Mouse (Mus musculus) CH12.LX (cell line): ENCODE measurements around the gene Ago4. TPM values are rescaled to one million over a fixed set of nuclear protein-coding genes. Genes with fewer than 3 reads are reported as not detected.
A peak's percentile ranks its signal among the peaks of the same experiment; 100 is the strongest.

Source experiments
- DNase-seq: peaks from one replicate; pipeline ENCODE4 v3.0.0-alpha.2; 2013; ENCODE audit errors: extremely low read depth
- H3K27ac ChIP-seq: 2 replicates; pipeline ENCODE4 v1.5.1; 2012; ENCODE audit warnings: low read depth, mild to moderate bottlenecking, control low read depth, moderate library complexity; ENCODE audit not compliant: insufficient read depth
- H3K27me3 ChIP-seq: replicated peaks from 2 replicates; pipeline ENCODE3; 2012; ENCODE audit warnings: inconsistent platforms
- H3K36me3 ChIP-seq, 2 experiments: replicated peaks in 1 of 2; 2 replicates each; pipeline versions ENCODE3 to v1.6.1; 2012; ENCODE audit warnings: inconsistent platforms in 1 of 2, low read length in 1 of 2, mild to moderate bottlenecking in 1 of 2, mixed read lengths in 1 of 2, moderate library complexity in 1 of 2; ENCODE audit not compliant: control insufficient read depth in 1 of 2, insufficient read depth in 1 of 2
- H3K4me1 ChIP-seq, 2 experiments: 2 replicates each; pipeline ENCODE4 v1.6.1; 2012; ENCODE audit warnings: inconsistent platforms in 1 of 2, moderate library complexity in 1 of 2; ENCODE audit not compliant: insufficient read depth in 2 of 2, control insufficient read depth in 1 of 2
- H3K4me2 ChIP-seq: 2 replicates; pipeline ENCODE4 v1.6.1; 2012; ENCODE audit warnings: low read depth, mild to moderate bottlenecking, control low read depth; ENCODE audit not compliant: poor library complexity, insufficient read depth, severe bottlenecking
- H3K4me3 ChIP-seq, 3 experiments: fragments of 150-350 bp in 1 of 3; sonication (generic) in 1 of 3; replicated peaks in 1 of 3; 2 replicates each; pipeline versions ENCODE3 to v1.5.1; 2011 to 2012; ENCODE audit warnings: low read depth in 2 of 3, low read length in 2 of 3, mild to moderate bottlenecking in 2 of 3, moderate library complexity in 2 of 3, control low read depth in 1 of 3, improper control_type of control experiment in 1 of 3, inconsistent platforms in 1 of 3, mixed read lengths in 1 of 3; ENCODE audit not compliant: poor library complexity in 1 of 3
- H3K79me2 ChIP-seq: replicated peaks from 2 replicates; pipeline ENCODE4 v1.6.1; 2012; ENCODE audit warnings: mild to moderate bottlenecking, moderate library complexity; ENCODE audit not compliant: control insufficient read depth, poor library complexity, insufficient read depth, severe bottlenecking; ENCODE audit errors: extremely low read depth
- H3K9ac ChIP-seq: 2 replicates; pipeline ENCODE4 v1.6.1; 2012; ENCODE audit warnings: low read depth, mild to moderate bottlenecking, control low read depth, moderate library complexity; ENCODE audit not compliant: insufficient read depth
- H3K9me3 ChIP-seq: replicated peaks from 2 replicates; pipeline ENCODE3; 2012; ENCODE audit warnings: low read length, inconsistent platforms, mixed read lengths
- CHD1 ChIP-seq: IDR thresholded peaks from 2 replicates; pipeline ENCODE4 v1.6.1; 2012; ENCODE audit warnings: low read depth, low read length, improper control_type of control experiment, inconsistent platforms
- CTCF ChIP-seq, 2 experiments: IDR thresholded peaks in 1 of 2; conservative IDR thresholded peaks in 1 of 2; 2 replicates each; pipeline ENCODE4 v1.5.1; 2011 to 2012; ENCODE audit warnings: low read depth in 2 of 2, low read length in 2 of 2, improper control_type of control experiment in 1 of 2, inconsistent platforms in 1 of 2, mild to moderate bottlenecking in 1 of 2, moderate library complexity in 1 of 2
- E2F4 ChIP-seq: IDR thresholded peaks from 2 replicates; pipeline ENCODE4 v1.6.1; 2011; ENCODE audit warnings: low read depth, low read length, improper control_type of control experiment; ENCODE audit not compliant: insufficient replicate concordance
- ELF1 ChIP-seq: IDR thresholded peaks from 2 replicates; pipeline ENCODE4 v1.6.1; 2014; ENCODE audit warnings: low read depth, mild to moderate bottlenecking, inconsistent platforms, low read length, improper control_type of control experiment
- ETS1 ChIP-seq: conservative IDR thresholded peaks from 2 replicates; pipeline ENCODE4 v1.6.1; 2012; ENCODE audit warnings: low read depth, mild to moderate bottlenecking, inconsistent platforms, low read length, improper control_type of control experiment, moderate library complexity
- IRF4 ChIP-seq: IDR thresholded peaks from 2 replicates; pipeline ENCODE4 v1.6.1; 2014; ENCODE audit warnings: low read depth, mild to moderate bottlenecking, inconsistent platforms, low read length, improper control_type of control experiment
- JUN ChIP-seq: IDR thresholded peaks from 2 replicates; pipeline ENCODE4 v1.6.1; 2011; ENCODE audit warnings: low read depth, mild to moderate bottlenecking, low read length, improper control_type of control experiment, moderate library complexity; ENCODE audit not compliant: insufficient read depth
- KAT2A ChIP-seq: IDR thresholded peaks from 2 replicates; pipeline ENCODE4 v1.6.1; 2012; ENCODE audit warnings: low read length, improper control_type of control experiment, inconsistent platforms; ENCODE audit not compliant: insufficient replicate concordance
- MAZ ChIP-seq: IDR thresholded peaks from 2 replicates; pipeline ENCODE4 v1.6.1; 2012; ENCODE audit warnings: low read depth, mild to moderate bottlenecking, inconsistent platforms, low read length, improper control_type of control experiment, moderate library complexity
- MEF2A ChIP-seq: IDR thresholded peaks from 2 replicates; pipeline ENCODE4 v1.6.1; 2014; ENCODE audit warnings: low read depth, mild to moderate bottlenecking, inconsistent platforms, low read length, improper control_type of control experiment, borderline replicate concordance
- MXI1 ChIP-seq: IDR thresholded peaks from 2 replicates; pipeline ENCODE4 v1.6.1; 2011; ENCODE audit warnings: mild to moderate bottlenecking, low read depth, low read length, improper control_type of control experiment
- NELFE ChIP-seq: IDR thresholded peaks from 2 replicates; pipeline ENCODE4 v1.6.1; 2011; ENCODE audit warnings: low read depth, low read length, improper control_type of control experiment
- PAX5 ChIP-seq: IDR thresholded peaks from 2 replicates; pipeline ENCODE4 v1.6.1; 2012; ENCODE audit warnings: low read length, inconsistent platforms, mixed read lengths
- POLR2A ChIP-seq: IDR thresholded peaks from 2 replicates; pipeline ENCODE4 v1.6.1; 2011; ENCODE audit warnings: low read depth, mild to moderate bottlenecking, improper control_type of control experiment, low read length
- RAD21 ChIP-seq: IDR thresholded peaks from 2 replicates; pipeline ENCODE4 v1.6.1; 2011; ENCODE audit warnings: low read depth, mild to moderate bottlenecking, low read length, improper control_type of control experiment, moderate library complexity
- RCOR1 ChIP-seq: conservative IDR thresholded peaks from 2 replicates; pipeline ENCODE4 v1.6.1; 2012; ENCODE audit warnings: low read depth, mild to moderate bottlenecking, inconsistent platforms, low read length, improper control_type of control experiment
- SMC3 ChIP-seq: IDR thresholded peaks from 2 replicates; pipeline ENCODE4 v1.6.1; 2011; ENCODE audit warnings: low read depth, low read length, improper control_type of control experiment
- TBP ChIP-seq: conservative IDR thresholded peaks from 2 replicates; pipeline ENCODE4 v1.6.1; 2011; ENCODE audit warnings: low read depth, low read length, improper control_type of control experiment
- UBTF ChIP-seq: IDR thresholded peaks from 2 replicates; pipeline ENCODE4 v1.6.1; 2012; ENCODE audit warnings: low read depth, mild to moderate bottlenecking, inconsistent platforms, low read length, improper control_type of control experiment, moderate library complexity
- USF1 ChIP-seq: IDR thresholded peaks from 2 replicates; pipeline ENCODE4 v1.6.1; 2014; ENCODE audit warnings: low read depth, mild to moderate bottlenecking, inconsistent platforms, low read length, improper control_type of control experiment
- ZMIZ1 ChIP-seq: IDR thresholded peaks from 2 replicates; pipeline ENCODE4 v1.6.1; 2012; ENCODE audit warnings: low read depth, mild to moderate bottlenecking, inconsistent platforms, low read length, improper control_type of control experiment
- dilution Hi-C: fragments of 300-500 bp; cut with MboI; formaldehyde crosslinking; loops from 2 replicates; pipeline ENCODE4 v1.14.3; 2020; ENCODE audit warnings: low sequenced_read_pairs; ENCODE audit not compliant: extremely low pct_unique_long_range_greater_than_20kb, extremely low pct_ligation_motif_present
- in situ Hi-C: fragments of 300-500 bp; cut with MboI; formaldehyde crosslinking; loops from 3 replicates; pipeline ENCODE4 v1.14.3; 2019; ENCODE audit warnings: low sequenced_read_pairs, low pct_ligation_motif_present, low pct_unique_long_range_greater_than_20kb, mixed read lengths
- polyA plus RNA-seq: library from polyadenylated mRNA; unstranded; fragments of >175 nt; gene quantifications from 2 replicates; pipeline ENCODE4 v1.2.1, GENCODE M21; 2012; ENCODE audit warnings: low read depth; ENCODE audit not compliant: insufficient read length
- total RNA-seq, 2 experiments: library from RNA; depleted of rRNA; stranded (reverse); fragments of 300-350 nt in 1 of 2; fragments of >200 nt in 1 of 2; gene quantifications; 2 replicates each; pipeline ENCODE4 v1.2.3; 2012 to 2014

Ago4 gene
- total and polyA plus RNA-seq, 3 experiments: 1.2 to 2.6 (median 1.3) TPM

GRCm38 (mm10) chr4:126469334-126469733 is 63.9 kb downstream of the Ago4 start:
- Histone ChIP-seq H3K4me2 (no peak overlapping the region), H3K4me1 (peaks cover 16 to 40% of the 10 kb centered on the region in 2 experiments; a peak in 3 of 4 replicates), H3K4me3 (no peak overlapping the region), H3K36me3 (no peaks in the 10 kb centered on the region), H3K27ac (no peak overlapping the region), H3K79me2 (peaks cover 18% of the 10 kb centered on the region), H3K27me3 (no peaks in the 10 kb centered on the region), H3K9me3 (no peaks in the 10 kb centered on the region), H3K9ac (no peak overlapping the region)
- dilution Hi-C loops: no loop called here
- DNase-seq: no peak
- in situ Hi-C loops: loop anchor here (10.0 kb wide), 1 partner anchor 135 kb away; no protein-coding TSS in a partner anchor
- TF ChIP-seq E2F4: no peak
- no peak for TF ChIP-seq IRF4
- no peak for TF ChIP-seq MXI1
- TF ChIP-seq MAZ: no peak
- TF ChIP-seq SMC3: no peak
- TF ChIP-seq ETS1: no peak
- TF ChIP-seq ELF1: no peak
- no peak for TF ChIP-seq UBTF
- TF ChIP-seq PAX5: no peak
- no peak for TF ChIP-seq MEF2A
- no peak for TF ChIP-seq RAD21
- no peak for TF ChIP-seq CHD1

- no peak for DNase-seq
- peak overlapping the region; percentile 57 for H3K4me2 ChIP-seq
- TF ChIP-seq TBP (no peak), CTCF (conservative IDR thresholded peaks at IDR 0.05 in 1 of 2, IDR thresholded peaks at IDR 0.05 in 1 of 2; ENCODE audit: low read depth in 2 of 2, low read length in 2 of 2) (no peak), USF1 (no peak), ZMIZ1 (no peak), KAT2A (no peak), MEF2A (no peak), MXI1 (no peak), POLR2A (no peak), JUN (no peak), PAX5 (no peak), RCOR1 (no peak), NELFE (no peak), UBTF (no peak), ETS1 (no peak), SMC3 (no peak)
- dilution Hi-C loops: no loop called here
- H3K27ac ChIP-seq: no peak overlapping the region
- H3K27me3 ChIP-seq: no peaks in the 10 kb centered on the region
- H3K9ac ChIP-seq: no peak overlapping the region
- H3K79me2 ChIP-seq: peaks cover 18% of the 10 kb centered on the region
- H3K4me3 ChIP-seq: peak overlapping the region; percentile 27 to 96 (median 41)
- in situ Hi-C loops: loop anchor here (10.0 kb wide), 1 partner anchor 134 kb away; no protein-coding TSS in a partner anchor
- peaks cover 16 to 44% of the 10 kb centered on the region in 2 experiments; a peak in 3 of 4 replicates for H3K4me1 ChIP-seq
- peaks cover 0 to 3% of the 10 kb centered on the region in 2 experiments for H3K36me3 ChIP-seq
- H3K9me3 ChIP-seq: no peaks in the 10 kb centered on the region
Observed at GRCm38 (mm10) chr4:126468925-126469324, 64.3 kb downstream of the Ago4 start.
